Mouse (Mus musculus) spleen, adult 2 months (tissue): ENCODE results near the gene Gm9837. TPM values are rescaled to one million over a fixed set of nuclear protein-coding genes. Genes with fewer than 3 reads are reported as not detected.

ENCODE experiments used
- DNase-seq, 2 experiments: peaks; one replicate each; pipeline versions ENCODE4 v3.0.0 to v3.0.0-alpha.2; 2012 to 2021; ENCODE audit warnings: low spot score in 2 of 2, low read depth in 1 of 2
- H3K27ac ChIP-seq: fragments of 200-500 bp; 2 replicates; pipeline ENCODE4 v1.5.1; 2012; ENCODE audit warnings: low read length, inconsistent platforms; ENCODE audit not compliant: insufficient read depth
- H3K27me3 ChIP-seq: fragments of 200-500 bp; 2 replicates; pipeline ENCODE4 v1.6.1; 2012; ENCODE audit warnings: mild to moderate bottlenecking, moderate library complexity, low read length, inconsistent platforms; ENCODE audit not compliant: control insufficient read depth, insufficient read depth
- H3K36me3 ChIP-seq: fragments of 200-500 bp; 2 replicates; pipeline ENCODE4 v1.6.1; 2012; ENCODE audit warnings: mild to moderate bottlenecking, low read length, inconsistent platforms; ENCODE audit not compliant: control insufficient read depth, insufficient read depth
- H3K4me1 ChIP-seq: fragments of 200-500 bp; 2 replicates; pipeline ENCODE4 v1.6.1; 2011; ENCODE audit warnings: inconsistent platforms; ENCODE audit not compliant: control insufficient read depth, insufficient read depth, insufficient read length
- H3K4me3 ChIP-seq: fragments of 200-500 bp; 2 replicates; pipeline ENCODE4 v1.5.1; 2011; ENCODE audit warnings: mild to moderate bottlenecking, inconsistent platforms; ENCODE audit not compliant: insufficient read depth, insufficient read length; ENCODE audit errors: extremely low read depth
- CTCF ChIP-seq: fragments of 200-500 bp; IDR thresholded peaks from 2 replicates; pipeline ENCODE4 v1.5.1; 2011; ENCODE audit warnings: mild to moderate bottlenecking, inconsistent platforms; ENCODE audit not compliant: insufficient read depth, insufficient read length, insufficient replicate concordance; ENCODE audit errors: extremely low read depth
- POLR2A ChIP-seq: fragments of 200-500 bp; IDR thresholded peaks from 2 replicates; pipeline ENCODE4 v1.6.1; 2011; ENCODE audit warnings: low read depth, low read length, inconsistent platforms
- WGBS: fragments of 180-500 bp; shearing (Covaris S2); methylation state at CpG from one replicate; pipeline ENCODE4 v1.1.7; 2018; 5-methylcytosine and 5-hydroxymethylcytosine counted together
- polyA plus RNA-seq: library from polyadenylated mRNA; depleted of rRNA; stranded (reverse); fragments of >200 nt; gene quantifications from 2 replicates; pipeline ENCODE4 v1.2.3, GENCODE M21; 2012

Gm9837 gene
- polyA plus RNA-seq, 1 experiment = not detected

- no peaks in the 10 kb centered on the region for H3K36me3 ChIP-seq
- 88% methylated on average over 7 of the region's 7 CpGs for whole genome bisulfite sequencing
Observed at GRCm38 (mm10) chr11:53508152-53508551, 37.9 kb upstream of the Gm9837 start.

GRCm38 (mm10) chr11:53507098-53507805, 37.0 kb upstream of the Gm9837 start:
- WGBS = 92% methylated on average over 9 of the region's 9 CpGs
- TF ChIP-seq CTCF (no peak), POLR2A (no peak)

More at GRCm38 (mm10) chr11:53508152-53508551, 37.9 kb upstream of the Gm9837 start:
- Histone ChIP-seq H3K4me3 (no peak overlapping the region), H3K27ac (no peak overlapping the region), H3K27me3 (no peaks in the 10 kb centered on the region), H3K4me1 (no peaks in the 10 kb centered on the region)
- TF ChIP-seq CTCF = no peak
- no peak for TF ChIP-seq POLR2A
- DNase-seq = no peak

GRCm38 (mm10) chr11:53505026-53505663, 34.9 kb upstream of the Gm9837 start:
- H3K27me3 ChIP-seq = no peaks in the 10 kb centered on the region; the same call in 1 of the 2 replicates
- DNase-seq = no peak
- H3K36me3 ChIP-seq = no peaks in the 10 kb centered on the region
- TF ChIP-seq POLR2A = no peak
- TF ChIP-seq CTCF = no peak
- 89% methylated on average over 5 of the region's 5 CpGs for WGBS
- no peaks in the 10 kb centered on the region for H3K4me1 ChIP-seq
- no peak overlapping the region for H3K27ac ChIP-seq
- H3K4me3 ChIP-seq = no peak overlapping the region

More at GRCm38 (mm10) chr11:53507098-53507805, 37.0 kb upstream of the Gm9837 start:
- H3K27ac ChIP-seq = no peak overlapping the region
- H3K4me1 ChIP-seq = no peaks in the 10 kb centered on the region
- no peaks in the 10 kb centered on the region for H3K36me3 ChIP-seq
- H3K4me3 ChIP-seq = no peak overlapping the region
- no peaks in the 10 kb centered on the region for H3K27me3 ChIP-seq
- no peak for DNase-seq

GRCm38 (mm10) chr11:53504376-53504775, 34.1 kb upstream of the Gm9837 start:
- WGBS = 96% methylated on average over 8 of the region's 8 CpGs
- TF ChIP-seq POLR2A = no peak
- no peak for TF ChIP-seq CTCF
- H3K27ac ChIP-seq = no peak overlapping the region
- H3K4me3 ChIP-seq = no peak overlapping the region
- H3K4me1 ChIP-seq = no peaks in the 10 kb centered on the region
- no peak for DNase-seq
- no peaks in the 10 kb centered on the region for H3K36me3 ChIP-seq
- no peaks in the 10 kb centered on the region; the same call in 1 of the 2 replicates for H3K27me3 ChIP-seq

- Histone ChIP-seq H3K27me3 (no peaks in the 10 kb centered on the region; the same call in 1 of the 2 replicates), H3K36me3 (no peaks in the 10 kb centered on the region), H3K4me1 (no peaks in the 10 kb centered on the region), H3K4me3 (no peak overlapping the region), H3K27ac (no peak overlapping the region)
- DNase-seq = no peak
- TF ChIP-seq POLR2A (no peak), CTCF (no peak)
- WGBS = 76% methylated on average over 5 of the region's 5 CpGs
Observed at GRCm38 (mm10) chr11:53503738-53504137, 33.5 kb upstream of the Gm9837 start.

- H3K4me3 ChIP-seq = no peak overlapping the region
- DNase-seq = no peak
- TF ChIP-seq POLR2A = no peak
- no peak for TF ChIP-seq CTCF
- no peaks in the 10 kb centered on the region; the same call in 1 of the 2 replicates for H3K27me3 ChIP-seq
- 63% methylated on average over 8 of the region's 8 CpGs for WGBS
- no peak overlapping the region for H3K27ac ChIP-seq
- no peaks in the 10 kb centered on the region for H3K36me3 ChIP-seq
- no peaks in the 10 kb centered on the region for H3K4me1 ChIP-seq
Observed at GRCm38 (mm10) chr11:53502039-53502765, 31.9 kb upstream of the Gm9837 start.
